Mouse (Mus musculus) ES-Bruce4 (cell line): Measurements from ENCODE around the gene Dst. TPM values are rescaled to one million over a fixed set of nuclear protein-coding genes. Genes with fewer than 3 reads are reported as not detected.

Source experiments
- H3K27ac ChIP-seq: 2 replicates; pipeline ENCODE4 v1.5.1; 2012; ENCODE audit warnings: low read length, inconsistent platforms; ENCODE audit not compliant: insufficient read depth
- H3K27me3 ChIP-seq: 2 replicates; pipeline ENCODE4 v1.6.1; 2012; ENCODE audit warnings: mild to moderate bottlenecking, low read length, inconsistent platforms; ENCODE audit not compliant: control insufficient read depth, poor library complexity, insufficient read depth, severe bottlenecking
- H3K36me3 ChIP-seq: 2 replicates; pipeline ENCODE4 v1.6.1; 2012; ENCODE audit warnings: inconsistent platforms, mild to moderate bottlenecking, low read length, moderate library complexity; ENCODE audit not compliant: control insufficient read depth, poor library complexity, insufficient read depth, severe bottlenecking
- H3K4me1 ChIP-seq: one replicate; pipeline ENCODE4 v1.8.1; 2011; ENCODE audit warnings: low read length; ENCODE audit not compliant: control insufficient read depth, insufficient read depth
- H3K4me3 ChIP-seq: 2 replicates; pipeline ENCODE4 v1.5.1; 2011; ENCODE audit warnings: low read depth, mild to moderate bottlenecking, low read length
- H3K9ac ChIP-seq: 2 replicates; pipeline ENCODE4 v1.6.1; 2012; ENCODE audit warnings: low read depth, mild to moderate bottlenecking, inconsistent platforms; ENCODE audit not compliant: poor library complexity, severe bottlenecking
- H3K9me3 ChIP-seq: replicated peaks from 2 replicates; pipeline ENCODE4 v1.6.1; 2012; ENCODE audit warnings: mild to moderate bottlenecking, low read length, inconsistent platforms; ENCODE audit not compliant: control insufficient read depth, poor library complexity, insufficient read depth, severe bottlenecking
- CTCF ChIP-seq: IDR thresholded peaks from one replicate; pipeline ENCODE4 v1.8.1; 2011; ENCODE audit warnings: low read depth, low read length
- EP300 ChIP-seq: IDR thresholded peaks from 2 replicates; pipeline ENCODE4 v1.6.1; 2011; ENCODE audit warnings: low read depth, low read length; ENCODE audit not compliant: insufficient read depth
- POLR2A ChIP-seq: IDR thresholded peaks from one replicate; pipeline ENCODE4 v1.8.1; 2011; ENCODE audit warnings: low read length; ENCODE audit not compliant: insufficient read depth
- polyA plus RNA-seq: library from polyadenylated mRNA; stranded (reverse); fragments of >200 nt; gene quantifications from 2 replicates; pipeline ENCODE4 v1.2.4, GENCODE M21; 2011; ENCODE audit warnings: low read depth; ENCODE audit not compliant: missing spikeins, insufficient read depth, insufficient read length

Gene Dst
- polyA plus RNA-seq, 1 experiment = 296 TPM

GRCm38 (mm10) chr1:34120602-34121001 lies 212.6 kb downstream of the Dst start:
- Histone ChIP-seq H3K9ac (no peak overlapping the region), H3K4me3 (no peak overlapping the region), H3K27me3 (no peaks in the 10 kb centered on the region), H3K27ac (no peak overlapping the region), H3K36me3 (peaks cover 26% of the 10 kb centered on the region), H3K4me1 (peaks cover 3% of the 10 kb centered on the region), H3K9me3 (no peaks in the 10 kb centered on the region)
- TF ChIP-seq POLR2A (no peak), CTCF (no peak), EP300 (no peak)

GRCm38 (mm10) chr1:34121157-34122015 lies 213.4 kb downstream of the Dst start:
- Histone ChIP-seq H3K4me1 (peaks cover 3% of the 10 kb centered on the region), H3K4me3 (no peak overlapping the region), H3K9ac (no peak overlapping the region), H3K9me3 (no peaks in the 10 kb centered on the region), H3K27me3 (no peaks in the 10 kb centered on the region), H3K36me3 (peaks cover 23% of the 10 kb centered on the region), H3K27ac (no peak overlapping the region)
- TF ChIP-seq EP300 = no peak
- TF ChIP-seq CTCF = no peak
- TF ChIP-seq POLR2A = no peak

- no peak overlapping the region for H3K4me3 ChIP-seq
- H3K27me3 ChIP-seq = no peaks in the 10 kb centered on the region
- H3K9me3 ChIP-seq = no peaks in the 10 kb centered on the region
- no peaks in the 10 kb centered on the region for H3K4me1 ChIP-seq
- no peak overlapping the region for H3K9ac ChIP-seq
- no peak overlapping the region for H3K27ac ChIP-seq
- H3K36me3 ChIP-seq = peaks cover 19% of the 10 kb centered on the region
- no peak for TF ChIP-seq EP300
- TF ChIP-seq POLR2A = no peak
- no peak for TF ChIP-seq CTCF
Observed at GRCm38 (mm10) chr1:34122198-34122597, 214.2 kb downstream of the Dst start.

- no peak overlapping the region for H3K27ac ChIP-seq
- H3K9ac ChIP-seq = no peak overlapping the region
- H3K36me3 ChIP-seq = peaks cover 15% of the 10 kb centered on the region
- no peaks in the 10 kb centered on the region for H3K4me1 ChIP-seq
- H3K9me3 ChIP-seq = no peaks in the 10 kb centered on the region
- no peak for TF ChIP-seq CTCF
- no peak for TF ChIP-seq POLR2A
- no peak for TF ChIP-seq EP300
- no peaks in the 10 kb centered on the region for H3K27me3 ChIP-seq
- no peak overlapping the region for H3K4me3 ChIP-seq
Observed at GRCm38 (mm10) chr1:34122905-34123304, 214.9 kb downstream of the Dst start.

- Histone ChIP-seq H3K27me3 (no peaks in the 10 kb centered on the region), H3K9ac (no peak overlapping the region), H3K27ac (no peak overlapping the region), H3K36me3 (peaks cover 15% of the 10 kb centered on the region), H3K9me3 (no peaks in the 10 kb centered on the region), H3K4me1 (no peaks in the 10 kb centered on the region), H3K4me3 (no peak overlapping the region)
- no peak for TF ChIP-seq CTCF
- TF ChIP-seq EP300 = no peak
- no peak for TF ChIP-seq POLR2A
Observed at GRCm38 (mm10) chr1:34123334-34123733, 215.3 kb downstream of the Dst start.

- no peak overlapping the region for H3K9ac ChIP-seq
- TF ChIP-seq EP300 = no peak
- no peak for TF ChIP-seq CTCF
- no peak for TF ChIP-seq POLR2A
- H3K4me3 ChIP-seq = no peak overlapping the region
- no peak overlapping the region for H3K27ac ChIP-seq
- no peaks in the 10 kb centered on the region for H3K9me3 ChIP-seq
- no peaks in the 10 kb centered on the region for H3K27me3 ChIP-seq
- peaks cover 15% of the 10 kb centered on the region for H3K36me3 ChIP-seq
- H3K4me1 ChIP-seq = no peaks in the 10 kb centered on the region
Observed at GRCm38 (mm10) chr1:34124376-34124775, 216.4 kb downstream of the Dst start.
